Mouse (Mus musculus) myocyte (in vitro differentiated cells): ENCODE data around the gene Olfr910. TPM values are rescaled to one million over a fixed set of nuclear protein-coding genes. Genes with fewer than 3 reads are reported as not detected.

ENCODE experiments used
- H3K27me3 ChIP-seq: one replicate; pipeline ENCODE4 v1.6.1; 2011; ENCODE audit not compliant: control insufficient read depth, insufficient read depth, insufficient read length
- H3K36me3 ChIP-seq: one replicate; pipeline ENCODE4 v1.6.1; 2011; ENCODE audit not compliant: control insufficient read depth, insufficient read depth
- H3K4me2 ChIP-seq: one replicate; pipeline ENCODE4 v1.6.1; 2011; ENCODE audit warnings: low read depth, control low read depth
- H3K4me3 ChIP-seq: one replicate; pipeline ENCODE4 v1.5.1; 2011; ENCODE audit warnings: mild to moderate bottlenecking, control low read depth, moderate library complexity
- H3K79me2 ChIP-seq: one replicate; pipeline ENCODE4 v1.6.1; 2011; ENCODE audit not compliant: control insufficient read depth, insufficient read depth
- H3ac ChIP-seq: one replicate; pipeline ENCODE4 v1.6.1; 2011; ENCODE audit not compliant: control insufficient read depth, insufficient read length
- CEBPB ChIP-seq: IDR thresholded peaks from 2 replicates; pipeline ENCODE4 v1.6.1; 2011; ENCODE audit warnings: mild to moderate bottlenecking, moderate library complexity; ENCODE audit not compliant: poor library complexity, insufficient read depth, severe bottlenecking
- E2F4 ChIP-seq: IDR thresholded peaks from one replicate; pipeline ENCODE4 v1.6.1; 2011; ENCODE audit warnings: mild to moderate bottlenecking, control low read depth, moderate library complexity; ENCODE audit not compliant: insufficient read depth
- MAX ChIP-seq: IDR thresholded peaks from one replicate; pipeline ENCODE4 v1.6.1; 2011; ENCODE audit warnings: low read depth, mild to moderate bottlenecking, control low read depth
- MYOD1 ChIP-seq, 3 experiments: IDR thresholded peaks; one replicate each; pipeline ENCODE4 v1.6.1; 2011; ENCODE audit warnings: control low read depth in 2 of 3, low read depth in 2 of 3, mild to moderate bottlenecking in 2 of 3, moderate library complexity in 1 of 3; ENCODE audit not compliant: insufficient read length in 2 of 3, control insufficient read depth in 1 of 3
- MYOG ChIP-seq, 3 experiments: IDR thresholded peaks; one replicate each; pipeline ENCODE4 v1.6.1; 2011; ENCODE audit warnings: control low read depth in 2 of 3, low read depth in 2 of 3, mild to moderate bottlenecking in 2 of 3; ENCODE audit not compliant: insufficient read length in 2 of 3, control insufficient read depth in 1 of 3, insufficient read depth in 1 of 3
- POLR2A ChIP-seq: IDR thresholded peaks from one replicate; pipeline ENCODE4 v1.6.1; 2011; ENCODE audit warnings: low read depth, mild to moderate bottlenecking, control low read depth, moderate library complexity; ENCODE audit not compliant: insufficient read length
- POLR2AphosphoS2 ChIP-seq: IDR thresholded peaks from one replicate; pipeline ENCODE4 v1.6.1; 2011; ENCODE audit warnings: low read depth, control low read depth; ENCODE audit not compliant: insufficient read length
- REST ChIP-seq: IDR thresholded peaks from one replicate; pipeline ENCODE4 v1.6.1; 2011; ENCODE audit warnings: mild to moderate bottlenecking, control low read depth, moderate library complexity; ENCODE audit not compliant: insufficient read depth, insufficient read length
- SRF ChIP-seq: IDR thresholded peaks from one replicate; pipeline ENCODE4 v1.6.1; 2011; ENCODE audit warnings: low read depth; ENCODE audit not compliant: control insufficient read depth, insufficient read length
- TCF12 ChIP-seq: IDR thresholded peaks from one replicate; pipeline ENCODE4 v1.6.1; 2011; ENCODE audit warnings: mild to moderate bottlenecking, control low read depth; ENCODE audit not compliant: poor library complexity, insufficient read depth, severe bottlenecking
- TCF3 ChIP-seq: IDR thresholded peaks from one replicate; pipeline ENCODE4 v1.6.1; 2011; ENCODE audit warnings: low read depth, control low read depth; ENCODE audit not compliant: insufficient read length
- USF1 ChIP-seq: IDR thresholded peaks from one replicate; pipeline ENCODE4 v1.6.1; 2011; ENCODE audit warnings: low read depth, mild to moderate bottlenecking, control low read depth, moderate library complexity
- polyA plus RNA-seq: library from polyadenylated mRNA; unstranded; fragments of >200 nt; fragmentation: generic; extraction: Trizol; gene quantifications from one replicate; pipeline ENCODE4 v1.2.1, GENCODE M21; 2012; ENCODE audit warnings: missing spikeins

The Olfr910 gene
- polyA plus RNA-seq: not detected

DNA sequence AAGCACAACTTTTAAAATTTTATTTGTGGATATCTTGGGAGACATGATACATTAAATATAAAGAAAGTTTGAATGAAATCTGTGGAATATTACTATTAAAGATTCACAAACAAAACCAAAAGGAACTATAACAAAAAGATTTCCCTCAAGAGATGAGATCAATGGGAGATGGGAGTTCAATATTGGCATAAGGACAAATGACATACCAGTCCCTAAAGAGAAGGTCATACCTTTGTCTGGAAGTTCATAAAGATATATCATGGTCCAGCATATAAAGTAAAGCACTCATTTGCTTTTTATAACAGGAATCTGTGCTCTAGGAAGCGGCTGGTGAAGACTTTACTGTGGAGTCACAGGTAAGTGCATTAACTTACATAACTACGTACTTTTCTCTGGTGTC lies at the start of gene Olfr910:
Gene Olfr910 (plus strand): TSS at position 301 of the 400 bp plus-strand sequence.
- H3K4me3 ChIP-seq: no peak within 1 kb of the TSS

GRCm38 (mm10) chr9:38495501-38495900 lies 42.1 kb upstream of the Olfr910 start, which contains the start of gene Olfr907:
Olfr907 (plus strand) TSS chr9:38495801.
- TF ChIP-seq TCF3: no peak
- TF ChIP-seq MAX: no peak
- no peak for TF ChIP-seq CEBPB
- TF ChIP-seq MYOG (IDR thresholded peaks at IDR 0.05; ENCODE audit: control insufficient read depth in 1 of 3, insufficient read depth in 1 of 3, insufficient read length in 2 of 3, low read depth in 2 of 3): no peak
- TF ChIP-seq POLR2A: no peak
- TF ChIP-seq REST: no peak
- no peak for TF ChIP-seq E2F4
- no peak for TF ChIP-seq SRF
- no peak for TF ChIP-seq POLR2AphosphoS2
- TF ChIP-seq TCF12: no peak
- no peak for TF ChIP-seq MYOD1 (IDR thresholded peaks at IDR 0.05; ENCODE audit: control insufficient read depth in 1 of 3, insufficient read length in 2 of 3, low read depth in 2 of 3)
- TF ChIP-seq USF1: no peak
- H3K27me3 ChIP-seq: no peaks in the 10 kb centered on the region

More for the DNA sequence above, at the start of gene Olfr910:
- Histone ChIP-seq H3ac (no peak within 1 kb of the TSS), H3K36me3 (no peaks in the 10 kb centered on the region), H3K4me2 (no peak within 1 kb of the TSS), H3K27me3 (no peaks in the 10 kb centered on the region), H3K79me2 (no peaks in the 10 kb centered on the region)
- TF ChIP-seq MYOD1 (IDR thresholded peaks at IDR 0.05; ENCODE audit: control insufficient read depth in 1 of 3, insufficient read length in 2 of 3, low read depth in 2 of 3): no peak

GRCm38 (mm10) chr9:38512353-38512752 lies 25.3 kb upstream of the Olfr910 start:
- Histone ChIP-seq H3K4me2 (no peak overlapping the region), H3K36me3 (no peaks in the 10 kb centered on the region), H3K79me2 (no peaks in the 10 kb centered on the region), H3ac (no peak overlapping the region), H3K27me3 (no peaks in the 10 kb centered on the region), H3K4me3 (no peak overlapping the region)
- TF ChIP-seq SRF (no peak), USF1 (no peak)

More at GRCm38 (mm10) chr9:38495501-38495900, 42.1 kb upstream of the Olfr910 start, which contains the start of gene Olfr907:
- Histone ChIP-seq H3K79me2 (no peaks in the 10 kb centered on the region), H3K4me2 (no peak within 1 kb of the TSS), H3ac (no peak within 1 kb of the TSS), H3K36me3 (no peaks in the 10 kb centered on the region), H3K4me3 (no peak within 1 kb of the TSS)

DNA sequence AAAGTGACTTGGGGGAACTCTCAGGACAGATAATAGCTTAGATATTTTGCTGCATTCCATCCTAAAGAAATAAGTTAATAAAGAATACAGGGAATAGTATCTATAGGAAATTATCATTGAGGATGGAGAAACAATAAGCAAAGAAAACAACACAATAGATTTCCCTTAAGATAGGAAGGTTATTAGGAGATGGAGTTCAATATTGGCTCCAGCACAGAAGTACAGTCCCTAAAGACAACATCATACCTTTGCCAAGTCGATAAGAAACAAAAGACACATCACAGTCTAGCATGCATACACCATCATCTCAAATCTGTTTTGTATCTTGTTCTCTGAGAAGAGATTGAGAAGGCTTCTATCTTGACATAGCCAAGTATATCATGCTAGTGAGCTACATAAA lies 16.4 kb upstream of the Olfr910 start, which contains the start of gene Olfr911-ps1:
Gene Olfr911-ps1 (plus strand): TSS at position 301 of the 400 bp plus-strand sequence.
- no peak within 1 kb of the TSS for H3K4me2 ChIP-seq
- no peak for TF ChIP-seq REST
- no peak for TF ChIP-seq E2F4
- no peak for TF ChIP-seq TCF3

GRCm38 (mm10) chr9:38579878-38580277 lies 42.2 kb downstream of the Olfr910 start, which contains the start of gene Olfr912:
Olfr912 (plus strand) TSS chr9:38580178.
- Histone ChIP-seq H3K36me3 (no peaks in the 10 kb centered on the region), H3K79me2 (no peaks in the 10 kb centered on the region), H3ac (no peak within 1 kb of the TSS), H3K27me3 (no peaks in the 10 kb centered on the region), H3K4me3 (no peak within 1 kb of the TSS), H3K4me2 (no peak within 1 kb of the TSS)
- TF ChIP-seq E2F4 (no peak), TCF12 (no peak), POLR2A (no peak), REST (no peak), POLR2AphosphoS2 (no peak), MYOG (IDR thresholded peaks at IDR 0.05; ENCODE audit: control insufficient read depth in 1 of 3, insufficient read depth in 1 of 3, insufficient read length in 2 of 3, low read depth in 2 of 3) (no peak), USF1 (no peak), CEBPB (no peak), TCF3 (no peak), MAX (no peak)

More for the DNA sequence above, 16.4 kb upstream of the Olfr910 start, which contains the start of gene Olfr911-ps1:
- Histone ChIP-seq H3K4me3 (no peak within 1 kb of the TSS), H3K36me3 (no peaks in the 10 kb centered on the region), H3K79me2 (no peaks in the 10 kb centered on the region), H3ac (no peak within 1 kb of the TSS), H3K27me3 (no peaks in the 10 kb centered on the region)

Other genes starting within 250 kb of the Olfr910 start
- not detected for gene Olfr896-ps1, start 246.7 kb upstream of the Olfr910 start, polyA plus RNA-seq
- gene Olfr25, start 208.8 kb upstream of the Olfr910 start, polyA plus RNA-seq: not detected
- not detected for gene Olfr898, start 189.4 kb upstream of the Olfr910 start, polyA plus RNA-seq
- not detected for gene Olfr250, start 171.0 kb upstream of the Olfr910 start, polyA plus RNA-seq
- not detected for gene Olfr251, start 160.8 kb upstream of the Olfr910 start, polyA plus RNA-seq
- 0.01 TPM for gene Olfr147, start 136.2 kb upstream of the Olfr910 start, polyA plus RNA-seq
- gene Olfr901, start 108.4 kb upstream of the Olfr910 start, polyA plus RNA-seq: 0.01 TPM
- not detected for gene Olfr902, start 90.2 kb upstream of the Olfr910 start, polyA plus RNA-seq
- not detected for gene Olfr904, start 74.7 kb upstream of the Olfr910 start, polyA plus RNA-seq
- not detected for gene Olfr905, start 66.7 kb upstream of the Olfr910 start, polyA plus RNA-seq
- gene Olfr906, start 50.8 kb upstream of the Olfr910 start, polyA plus RNA-seq: not detected
- gene Olfr907, start 42.0 kb upstream of the Olfr910 start, polyA plus RNA-seq: not detected
- gene Olfr911-ps1, start 16.3 kb upstream of the Olfr910 start, polyA plus RNA-seq: not detected
- not detected for gene Olfr912, start 42.3 kb downstream of the Olfr910 start, polyA plus RNA-seq
- gene Olfr913, start 54.9 kb downstream of the Olfr910 start, polyA plus RNA-seq: not detected
- not detected for gene Olfr914, start 67.3 kb downstream of the Olfr910 start, polyA plus RNA-seq
- not detected for gene Olfr916, start 122.0 kb downstream of the Olfr910 start, polyA plus RNA-seq
- not detected for gene Olfr917, start 128.0 kb downstream of the Olfr910 start, polyA plus RNA-seq
- not detected for gene Olfr918, start 136.8 kb downstream of the Olfr910 start, polyA plus RNA-seq
- not detected for gene Olfr919, start 165.8 kb downstream of the Olfr910 start, polyA plus RNA-seq
- gene Vwa5a, start 180.4 kb downstream of the Olfr910 start, polyA plus RNA-seq: 10.3 TPM
- not detected for gene Olfr920, start 214.4 kb downstream of the Olfr910 start, polyA plus RNA-seq
- not detected for gene Olfr921, start 235.2 kb downstream of the Olfr910 start, polyA plus RNA-seq